Mouse (Mus musculus) forebrain, postnatal 0 days (tissue): ENCODE measurements around the gene Myo18b. TPM values are rescaled to one million over a fixed set of nuclear protein-coding genes. Genes with fewer than 3 reads are reported as not detected.

Experiments used
- ATAC-seq: fragments of 200-750 bp; cut with Nextera tagmentation; 2 replicates; pipeline ENCODE4 v1.8.0; 2017; ENCODE audit warnings: mild to moderate bottlenecking, moderate library complexity
- DNase-seq: peaks from one replicate; pipeline ENCODE4 v3.0.0-alpha.2; 2015
- H3K27ac ChIP-seq: fragments of 300-500 bp; sonication (generic); 2 replicates; pipeline ENCODE4 v1.5.1; 2014; ENCODE audit warnings: low read depth, mild to moderate bottlenecking, antibody characterized with exemption, low read length, moderate library complexity, mixed read lengths
- H3K27me3 ChIP-seq: fragments of 300-500 bp; sonication (generic); 2 replicates; pipeline ENCODE4 v1.6.1; 2014; ENCODE audit warnings: mild to moderate bottlenecking, low read length, mixed read lengths; ENCODE audit not compliant: insufficient read depth
- H3K36me3 ChIP-seq: fragments of 300-500 bp; sonication (generic); 2 replicates; pipeline ENCODE4 v1.6.1; 2014; ENCODE audit warnings: mild to moderate bottlenecking, moderate library complexity; ENCODE audit not compliant: insufficient read depth
- H3K4me1 ChIP-seq: fragments of 300-500 bp; sonication (generic); 2 replicates; pipeline ENCODE4 v1.6.1; 2014; ENCODE audit warnings: antibody characterized with exemption; ENCODE audit not compliant: insufficient read depth
- H3K4me2 ChIP-seq: fragments of 300-500 bp; sonication (generic); 2 replicates; pipeline ENCODE4 v1.6.1; 2014; ENCODE audit warnings: low read depth, mild to moderate bottlenecking, moderate library complexity
- H3K4me3 ChIP-seq: fragments of 300-500 bp; sonication (generic); 2 replicates; pipeline ENCODE4 v1.5.1; 2014; ENCODE audit warnings: low read depth, low read length, mixed read lengths
- H3K9ac ChIP-seq: fragments of 300-500 bp; sonication (generic); 2 replicates; pipeline ENCODE4 v1.6.1; 2014; ENCODE audit warnings: mild to moderate bottlenecking
- H3K9me3 ChIP-seq: fragments of 300-500 bp; sonication (generic); 2 replicates; pipeline ENCODE4 v1.6.1; 2016; ENCODE audit warnings: low read length
- CTCF ChIP-seq: sonication (generic); IDR thresholded peaks from 2 replicates; pipeline ENCODE4 v1.5.1; 2016; ENCODE audit warnings: antibody characterized with exemption, control low read depth, low read depth
- WGBS: fragments of 180-500 bp; shearing (Covaris S2); extraction: QIAGEN DNeasy Blood & Tissue Kit; methylation state at CpG from one replicate; pipeline ENCODE4 v1.1.7; 2014; 5-methylcytosine and 5-hydroxymethylcytosine counted together
- polyA plus RNA-seq: library from polyadenylated mRNA; unstranded; fragments of >200 nt; fragmentation: Nextera tagmentation; extraction: Ambion mirVana; gene quantifications from 2 replicates; pipeline ENCODE4 v1.2.1, GENCODE M21; 2015
- total RNA-seq: library from RNA; depleted of rRNA; stranded (reverse); fragments of >200 nt; gene quantifications from 2 replicates; pipeline ENCODE4 v1.2.3, GENCODE M21; 2014; rRNA removed

The Myo18b gene
- total RNA-seq (2.0 and 2.5 TPM in 2 replicates), polyA plus RNA-seq (1.0 and 1.6 TPM in 2 replicates)

DNA sequence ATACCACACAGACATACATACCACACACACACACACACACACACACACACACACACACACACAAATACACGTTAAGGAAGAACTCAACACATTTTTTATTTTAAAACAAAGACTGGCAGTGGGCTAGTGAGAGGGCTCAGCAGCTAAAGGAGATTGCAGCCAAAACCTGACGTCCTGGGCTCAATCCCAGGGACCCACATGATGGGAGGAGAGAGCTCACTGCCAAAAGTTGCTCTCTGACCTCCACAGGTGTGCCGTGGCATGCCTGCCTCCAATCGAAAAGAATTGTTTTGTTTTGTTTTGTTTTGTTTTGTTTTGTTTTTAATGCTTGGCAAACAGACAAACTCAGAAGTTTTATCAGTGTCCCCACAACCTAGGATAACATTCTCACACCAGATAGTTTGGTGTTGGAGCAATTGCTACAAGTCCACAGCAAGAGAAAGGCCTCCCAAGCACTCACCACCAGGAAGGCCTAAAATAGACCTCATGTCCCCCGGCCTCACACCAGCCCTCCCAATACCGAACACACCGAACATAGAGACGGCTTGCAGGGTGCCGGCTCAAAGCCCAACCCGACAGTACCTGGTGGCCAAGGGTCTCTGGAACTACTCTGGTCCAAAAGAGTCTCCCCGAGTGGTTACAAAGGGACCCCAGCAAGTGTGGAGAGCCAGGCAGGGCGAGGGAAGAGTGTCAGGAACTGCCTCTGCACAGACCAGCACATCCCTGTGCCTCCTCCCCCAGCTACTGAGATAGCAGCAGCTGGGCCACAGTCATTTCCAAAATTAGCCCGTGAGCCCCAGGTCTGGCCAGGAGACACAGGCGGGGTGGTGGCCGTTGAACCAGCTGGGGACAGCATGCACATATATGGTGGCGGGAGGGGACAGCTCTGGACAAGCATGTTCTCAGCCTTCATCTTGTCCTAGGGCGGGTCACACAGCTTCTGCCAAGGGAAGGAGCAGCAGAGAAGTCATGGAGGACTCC lies at the start of gene Myo18b:
Gene Myo18b (minus strand): TSS at position 689 of the 981 bp plus-strand sequence.
- H3K4me1 ChIP-seq, result no peaks in the 10 kb centered on the region
- H3K9me3 ChIP-seq, result no peaks in the 10 kb centered on the region
- WGBS, result 78% methylated on average over 17 of the region's 17 CpGs
- no peak for TF ChIP-seq CTCF
- no peak within 1 kb of the TSS for H3K27ac ChIP-seq
- no peak within 1 kb of the TSS for H3K4me3 ChIP-seq
- ATAC-seq, result no peak
- H3K36me3 ChIP-seq, result no peaks in the 10 kb centered on the region
- H3K4me2 ChIP-seq, result no peak within 1 kb of the TSS
- no peak within 1 kb of the TSS for H3K9ac ChIP-seq
- DNase-seq, result no peak
- no peaks in the 10 kb centered on the region for H3K27me3 ChIP-seq

DNA sequence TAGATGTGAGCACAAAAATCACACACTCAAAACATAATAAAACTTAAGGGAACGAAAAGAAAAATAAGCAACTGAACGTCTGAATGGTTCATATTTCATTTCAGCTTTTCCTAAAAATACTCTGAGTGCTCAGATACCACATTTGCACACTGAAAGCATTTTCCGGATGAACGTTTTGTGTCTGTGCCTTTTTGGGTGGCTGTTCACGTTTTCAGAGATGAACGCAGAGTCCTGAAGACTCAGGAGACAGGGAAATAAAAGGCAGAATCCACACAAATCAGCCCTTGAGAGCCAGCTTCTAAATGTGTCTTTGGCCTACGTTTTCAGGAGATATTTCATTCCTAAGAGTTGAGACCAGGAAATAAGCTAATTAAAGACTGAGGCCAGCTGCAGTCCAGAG lies 49.8 kb upstream of the Myo18b start:
- Histone ChIP-seq H3K36me3 (peaks cover 9% of the 10 kb centered on the region), H3K9me3 (no peaks in the 10 kb centered on the region), H3K4me1 (no peaks in the 10 kb centered on the region), H3K27ac (no peak overlapping the region; the same call in 1 of the 2 replicates), H3K4me2 (no peak overlapping the region), H3K27me3 (no peaks in the 10 kb centered on the region), H3K4me3 (no peak overlapping the region), H3K9ac (no peak overlapping the region)
- ATAC-seq (no peak), DNase-seq (no peak)
- 63% methylated on average over 7 of the region's 7 CpGs for WGBS
- TF ChIP-seq CTCF, result no peak

DNA sequence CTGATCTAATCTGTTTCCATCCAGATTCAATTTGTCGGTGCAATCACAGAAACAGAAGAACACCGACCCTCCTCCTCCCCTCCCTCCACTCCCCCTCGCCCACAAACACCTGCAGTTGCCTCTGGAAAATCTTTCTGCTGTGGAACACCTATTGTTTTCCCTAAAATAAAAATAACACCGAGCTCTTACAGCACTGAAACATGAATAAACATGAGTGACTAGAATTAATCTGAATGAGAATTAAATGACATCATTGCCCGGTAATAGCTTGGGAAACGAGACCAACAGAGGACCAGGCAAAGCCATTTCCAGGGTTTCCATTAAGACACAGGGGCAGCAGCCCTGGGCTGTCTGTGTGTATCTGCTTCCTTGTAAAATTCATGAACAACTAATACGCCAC lies 46.1 kb upstream of the Myo18b start:
- ATAC-seq, result peak; percentile 66
- no peak overlapping the region for H3K27ac ChIP-seq

DNA sequence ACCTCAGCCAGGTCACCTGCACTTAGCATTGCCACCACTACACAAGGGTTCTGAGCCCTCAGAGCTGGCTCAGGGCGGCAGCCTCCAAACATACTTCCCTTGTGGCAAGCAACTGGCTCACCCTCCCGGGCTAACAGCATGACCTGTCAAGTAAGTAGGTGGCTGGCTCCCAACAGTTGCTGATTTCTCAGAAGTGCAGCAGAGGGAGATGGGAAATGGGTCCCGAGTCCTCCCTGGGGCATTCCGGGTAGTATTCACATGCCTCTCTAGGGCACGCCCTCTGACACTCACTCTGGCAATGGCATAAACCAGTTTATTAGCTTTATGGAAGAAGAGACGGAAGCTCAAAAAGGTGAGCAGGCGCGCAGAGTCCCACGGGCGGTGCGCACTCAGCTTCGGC lies 44.8 kb upstream of the Myo18b start:
- Histone ChIP-seq H3K4me2 (no peak overlapping the region), H3K4me3 (no peak overlapping the region), H3K36me3 (peaks cover 23% of the 10 kb centered on the region), H3K9me3 (no peaks in the 10 kb centered on the region), H3K27ac (no peak overlapping the region), H3K4me1 (no peaks in the 10 kb centered on the region), H3K27me3 (no peaks in the 10 kb centered on the region), H3K9ac (no peak overlapping the region)
- ATAC-seq (no peak), DNase-seq (no peak)
- no peak for TF ChIP-seq CTCF
- WGBS, result 94% methylated on average over 12 of the region's 12 CpGs

More for the DNA sequence above, 46.1 kb upstream of the Myo18b start:
- Histone ChIP-seq H3K9me3 (no peaks in the 10 kb centered on the region), H3K27me3 (no peaks in the 10 kb centered on the region), H3K4me3 (no peak overlapping the region), H3K36me3 (peaks cover 19% of the 10 kb centered on the region), H3K4me2 (no peak overlapping the region), H3K9ac (no peak overlapping the region), H3K4me1 (no peaks in the 10 kb centered on the region)
- no peak for TF ChIP-seq CTCF
- DNase-seq, result peak; percentile 17
- WGBS, result 21% methylated on average over 7 of the region's 7 CpGs

DNA sequence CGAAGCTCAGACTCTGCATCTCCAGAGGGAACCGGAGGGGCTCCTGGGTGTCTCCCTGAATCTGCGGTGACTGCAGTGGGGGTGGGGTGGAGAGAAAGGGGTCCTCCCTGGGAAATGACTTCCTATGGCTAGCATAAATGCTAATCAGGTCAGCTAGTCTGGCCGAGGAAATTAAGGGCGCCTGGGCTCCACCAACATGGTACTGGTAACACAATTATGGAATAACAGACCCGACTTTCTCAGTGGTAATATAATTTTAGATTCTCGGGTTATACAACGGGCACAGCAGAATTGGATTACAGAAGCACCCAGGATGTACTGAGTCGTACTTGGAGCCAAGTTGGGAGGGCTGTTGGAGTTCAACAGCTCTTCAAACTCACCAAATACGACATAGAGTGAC lies 40.5 kb upstream of the Myo18b start:
- no peaks in the 10 kb centered on the region for H3K27me3 ChIP-seq
- 85% methylated on average over 10 of the region's 10 CpGs for whole genome bisulfite sequencing
- H3K36me3 ChIP-seq, result peaks cover 25% of the 10 kb centered on the region
- H3K9me3 ChIP-seq, result no peaks in the 10 kb centered on the region
- no peak overlapping the region for H3K4me2 ChIP-seq
- H3K9ac ChIP-seq, result no peak overlapping the region
- no peak overlapping the region for H3K27ac ChIP-seq
- H3K4me1 ChIP-seq, result peaks cover 5% of the 10 kb centered on the region; the same call in 1 of the 2 replicates
- H3K4me3 ChIP-seq, result no peak overlapping the region
- no peak for ATAC-seq
- DNase-seq, result no peak
- TF ChIP-seq CTCF, result no peak

DNA sequence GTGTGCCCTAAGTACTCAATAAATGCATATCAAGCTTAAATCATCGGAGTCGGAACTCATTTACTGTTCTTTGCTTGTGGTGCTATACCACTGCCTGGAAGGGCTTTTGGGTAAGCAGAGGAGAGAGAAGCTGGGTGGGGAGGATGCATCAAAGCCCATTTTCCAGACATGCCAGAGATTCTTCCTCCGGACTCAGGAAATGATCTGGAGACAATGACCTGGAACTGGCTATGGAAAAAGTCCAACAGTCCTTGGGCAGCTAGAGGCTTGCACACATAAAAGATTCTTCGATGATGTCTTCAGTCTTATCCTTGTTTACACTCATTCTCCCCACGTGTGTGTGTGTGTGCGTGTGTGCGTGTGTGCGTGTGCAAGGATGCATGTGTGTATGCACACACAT lies 39.3 kb upstream of the Myo18b start:
- TF ChIP-seq CTCF, result no peak
- Histone ChIP-seq H3K4me1 (peaks cover 5% of the 10 kb centered on the region; the same call in 1 of the 2 replicates), H3K27ac (no peak overlapping the region), H3K4me3 (no peak overlapping the region), H3K27me3 (no peaks in the 10 kb centered on the region), H3K9ac (no peak overlapping the region), H3K36me3 (peaks cover 19% of the 10 kb centered on the region; the same call in 1 of the 2 replicates), H3K9me3 (no peaks in the 10 kb centered on the region), H3K4me2 (no peak overlapping the region)
- no peak for ATAC-seq
- no peak for DNase-seq
- 89% methylated on average over 8 of the region's 8 CpGs for WGBS
